Mouse (Mus musculus) spleen, adult 18-20 months (tissue): Measurements from ENCODE around the gene Zyx.

Experiments
- DNase-seq, 2 experiments: peaks; one replicate each; pipeline ENCODE4 v3.0.0; 2022; ENCODE audit warnings: mixed read lengths in 2 of 2

Zyx gene

DNA sequence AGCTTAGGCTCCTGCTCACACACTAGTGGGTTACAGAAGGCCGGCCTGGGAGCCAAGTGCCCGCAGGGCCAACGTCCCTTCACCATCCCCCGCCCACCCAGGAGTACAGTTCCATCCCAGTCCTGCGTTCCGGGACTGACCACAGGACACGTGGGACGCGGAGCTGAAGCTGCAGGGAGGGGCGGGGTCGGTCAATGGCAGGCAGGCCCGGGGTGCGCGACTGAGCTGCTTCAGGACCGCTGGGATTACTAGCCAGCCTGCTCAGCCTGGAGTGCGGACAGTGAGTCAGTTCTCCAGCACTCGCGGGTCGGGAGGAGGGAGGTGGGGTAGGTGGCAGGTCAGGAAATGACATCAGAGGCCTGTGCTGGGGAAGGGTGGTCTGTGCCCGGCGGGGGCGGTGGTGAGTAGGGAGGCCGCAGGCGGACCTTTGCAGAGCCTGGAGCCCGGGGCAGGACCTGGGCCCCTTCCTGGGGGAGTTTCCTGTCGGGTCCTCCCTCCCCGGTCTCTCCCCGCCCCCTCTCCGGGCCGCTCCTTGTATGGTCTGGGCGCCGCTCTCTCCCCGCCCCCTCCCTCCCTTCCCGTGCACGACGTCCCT, at the start of gene Zyx:
Zyx (plus strand) TSS at position 205 of the 595 bp plus-strand sequence.
- peak; percentile 86 to 87 for DNase-seq

DNA sequence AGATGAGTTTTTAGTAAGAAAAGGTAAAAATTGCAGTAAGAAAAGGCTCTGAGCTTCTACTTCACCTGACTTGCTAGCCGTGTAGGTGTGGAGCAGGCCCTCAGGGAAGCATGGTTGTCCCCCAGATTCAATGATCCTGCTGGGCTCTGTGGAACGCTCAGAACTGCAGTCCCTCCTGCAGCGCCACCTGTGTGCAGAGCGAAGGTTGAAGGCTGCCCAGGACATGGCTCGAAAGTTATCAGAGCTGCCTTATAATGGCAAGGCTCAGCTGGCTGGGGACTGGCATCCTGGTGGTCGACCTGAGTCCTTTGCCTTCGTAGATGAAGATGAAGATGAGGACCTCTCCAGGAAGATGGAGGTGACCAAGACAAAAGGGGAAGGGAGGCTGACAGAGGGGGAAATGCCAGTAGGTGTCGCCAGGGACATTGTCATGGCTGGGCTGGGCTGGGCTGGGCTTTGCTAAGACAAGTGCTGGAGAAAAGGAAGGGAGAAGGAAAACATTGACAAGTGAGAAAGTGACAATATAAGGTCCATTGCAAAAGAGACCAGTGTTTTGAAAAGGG, 39.5 kb upstream of the Zyx start:
- no peak for DNase-seq

DNA sequence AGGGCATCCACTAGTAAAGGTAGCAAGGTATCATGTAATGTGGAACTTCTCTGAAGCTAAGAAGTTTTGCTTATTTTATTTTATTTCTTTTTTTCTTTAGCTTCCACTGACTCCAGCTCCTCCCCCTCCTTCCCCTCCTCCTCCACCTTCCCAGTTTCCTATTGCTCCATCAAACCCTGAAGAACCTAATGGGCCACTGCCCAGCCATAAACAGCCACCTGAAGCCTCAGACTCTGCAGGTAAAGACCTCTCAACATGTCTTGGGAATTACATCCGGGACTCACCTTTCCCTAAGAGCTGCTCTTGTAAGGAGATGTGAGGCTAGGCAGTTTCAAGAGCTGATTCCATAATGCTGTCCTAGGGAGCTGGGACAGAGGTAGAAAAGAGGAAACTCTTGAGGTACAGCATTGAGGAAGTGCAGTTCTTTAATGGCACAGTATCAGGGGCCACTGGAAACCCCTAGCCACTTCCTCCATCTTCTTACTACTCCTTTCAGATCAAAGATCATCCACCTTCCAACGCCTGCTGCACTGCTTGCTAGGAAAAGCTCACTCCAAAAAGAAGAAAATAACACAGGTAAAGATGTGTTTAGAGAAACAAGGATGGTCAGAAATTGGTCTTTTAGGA, 38.9 kb upstream of the Zyx start:
- DNase-seq, result no peak

DNA sequence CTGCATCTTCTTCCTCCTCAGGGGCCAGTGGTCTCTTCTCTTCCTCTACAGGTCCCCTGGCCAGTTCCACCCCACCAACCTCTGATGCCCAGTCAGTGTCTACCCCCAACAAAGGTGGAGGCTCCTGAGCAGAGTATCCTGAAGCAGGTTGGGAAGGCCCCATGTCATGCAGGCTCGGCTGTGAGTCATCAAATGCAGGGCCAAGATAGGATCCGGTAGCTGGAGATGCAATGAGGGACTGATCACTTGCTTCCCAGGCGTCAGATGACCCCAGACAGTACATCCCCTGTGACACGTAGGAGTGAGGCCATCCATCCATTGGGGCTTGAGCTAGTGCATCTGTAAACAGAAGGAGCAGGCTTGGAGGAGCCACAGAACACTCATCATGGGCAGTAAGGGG, 31.1 kb upstream of the Zyx start:
- DNase-seq, result no peak

DNA sequence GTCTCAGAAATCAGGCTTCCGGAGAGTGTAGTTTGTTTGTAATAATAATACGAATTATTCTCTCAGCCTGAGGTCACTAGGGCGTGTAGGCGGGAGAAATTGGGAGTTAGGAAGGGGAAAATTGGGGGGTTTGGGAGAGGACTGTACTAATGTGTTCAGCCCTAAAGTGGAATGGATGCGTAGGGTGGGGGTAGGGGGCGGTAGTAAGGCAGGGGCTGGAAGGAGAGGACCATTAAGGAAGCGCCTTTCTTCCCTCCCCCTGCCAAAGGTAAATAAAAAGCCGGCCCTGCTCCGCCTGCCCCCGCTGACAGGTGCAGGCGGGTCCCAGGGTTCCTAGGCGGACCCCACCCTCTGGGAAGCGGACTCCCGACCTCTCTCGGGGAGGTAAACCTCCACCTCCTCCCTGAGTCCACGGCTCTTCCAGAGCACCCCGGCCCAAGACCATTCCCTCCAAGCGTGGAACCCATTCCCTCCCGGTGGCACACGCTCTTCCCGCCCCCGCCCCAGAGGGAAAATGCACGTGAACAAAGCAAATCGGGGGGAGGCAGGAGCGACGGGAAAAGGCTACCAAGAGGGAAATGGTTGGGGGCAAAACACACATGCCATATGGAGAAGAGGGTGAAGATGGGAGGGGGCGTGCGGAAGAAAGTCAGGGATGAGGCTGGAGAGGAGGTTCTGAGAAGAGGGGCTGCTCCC, 25.9 kb upstream of the Zyx start:
- DNase-seq, result no peak

DNA sequence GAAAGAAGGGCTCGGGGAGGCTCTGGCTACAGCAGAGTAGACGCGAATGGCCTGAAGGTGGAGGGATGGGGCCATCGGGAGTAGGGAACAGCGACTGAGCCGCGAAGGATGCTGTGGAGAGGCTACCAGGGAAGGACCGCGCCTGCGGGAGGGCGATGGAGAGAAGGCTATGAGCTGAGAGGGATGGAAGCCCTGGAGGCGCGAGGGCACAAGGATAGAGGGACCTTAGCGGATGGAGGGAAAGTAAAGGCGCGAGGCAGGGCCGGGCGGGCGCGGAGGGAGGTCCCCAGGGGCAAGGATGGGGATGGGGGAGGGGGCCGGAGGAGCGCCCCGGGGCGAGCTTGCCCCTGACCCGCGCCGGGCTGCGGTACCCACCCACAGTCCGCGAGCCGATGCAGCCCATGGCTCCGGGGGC, 25.4 kb upstream of the Zyx start:
- DNase-seq, result peak in 1 of 2 experiments; percentile 10

DNA sequence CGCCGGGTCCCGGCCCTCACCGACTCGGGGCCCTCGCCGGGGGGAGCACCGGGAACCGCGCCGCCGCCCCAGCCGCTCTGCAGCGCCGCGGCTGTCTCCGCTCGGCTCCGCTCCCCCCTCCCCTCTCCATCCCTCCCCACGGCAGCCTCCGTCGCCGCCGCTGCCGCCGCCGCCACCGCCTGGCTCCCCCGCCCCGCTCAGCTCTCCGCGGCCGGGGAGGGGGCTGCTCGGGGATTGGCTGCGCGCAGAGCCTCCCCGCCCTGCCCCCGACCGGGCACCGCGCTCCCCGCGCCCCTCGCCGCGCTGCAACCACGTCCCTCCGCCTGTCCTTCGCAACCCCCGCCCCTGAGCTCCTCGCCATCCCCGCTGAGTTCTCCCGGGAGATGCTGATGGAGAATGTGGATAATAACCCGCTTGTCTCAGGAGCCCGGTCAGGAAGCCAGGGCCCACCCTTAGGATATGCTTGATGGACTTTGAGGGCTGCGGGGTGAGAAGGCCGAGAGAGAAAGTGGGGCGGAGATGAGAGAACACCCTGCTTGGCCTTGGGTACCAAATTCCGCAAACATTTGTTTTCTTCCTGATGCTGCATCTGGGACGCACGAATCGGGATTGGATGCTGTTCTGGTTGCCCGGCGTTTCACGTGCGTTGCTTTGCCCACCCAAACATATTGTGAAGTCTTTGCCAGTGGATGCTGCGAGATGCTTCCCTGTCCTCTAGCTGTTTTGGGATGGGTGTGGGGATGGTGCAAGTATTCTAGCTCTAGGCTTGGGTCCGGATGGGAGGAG, 24.8 kb upstream of the Zyx start, which contains the start of gene Fam131b:
Fam131b (minus strand) TSS at position 162 of the 786 bp plus-strand sequence.
- DNase-seq, result peak in 1 of 2 experiments; percentile 31

DNA sequence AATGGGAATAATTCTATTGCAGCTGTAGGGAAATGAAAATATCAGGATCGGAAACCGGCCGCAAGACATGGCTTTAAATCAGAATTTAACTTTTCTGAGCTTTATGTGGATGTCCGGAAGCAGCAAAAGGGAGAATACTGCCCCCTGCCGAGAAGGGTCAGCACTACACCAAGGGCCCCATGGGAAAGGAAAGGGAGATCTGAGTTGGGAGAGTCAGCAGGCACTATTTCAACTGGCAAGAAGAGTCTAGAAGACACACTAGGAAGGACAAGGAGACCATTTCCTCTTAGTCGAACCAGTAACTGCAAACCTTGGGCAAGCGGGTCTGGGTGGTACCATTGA, 24.2 kb upstream of the Zyx start:
- peak; percentile 57 to 83 for DNase-seq

DNA sequence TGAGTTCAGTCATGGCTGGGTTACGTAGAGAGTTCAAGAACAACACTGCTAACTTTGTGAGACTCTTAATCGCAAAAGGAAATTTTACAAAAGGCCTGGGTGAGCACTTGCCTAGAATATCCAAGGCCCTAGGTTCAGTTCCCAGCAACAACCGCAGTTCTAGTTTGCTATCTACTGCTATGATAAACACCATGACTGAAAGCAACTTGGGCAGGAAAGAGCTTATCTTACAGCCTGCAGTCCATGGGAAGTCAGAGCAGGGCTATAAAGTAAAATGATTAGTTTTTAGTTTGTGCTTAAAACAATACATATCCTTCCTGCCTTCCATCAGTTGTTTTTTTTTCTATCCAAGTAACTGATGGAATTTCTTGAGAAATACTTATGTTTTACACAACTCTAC, 22.9 kb upstream of the Zyx start:
- DNase-seq, result no peak

DNA sequence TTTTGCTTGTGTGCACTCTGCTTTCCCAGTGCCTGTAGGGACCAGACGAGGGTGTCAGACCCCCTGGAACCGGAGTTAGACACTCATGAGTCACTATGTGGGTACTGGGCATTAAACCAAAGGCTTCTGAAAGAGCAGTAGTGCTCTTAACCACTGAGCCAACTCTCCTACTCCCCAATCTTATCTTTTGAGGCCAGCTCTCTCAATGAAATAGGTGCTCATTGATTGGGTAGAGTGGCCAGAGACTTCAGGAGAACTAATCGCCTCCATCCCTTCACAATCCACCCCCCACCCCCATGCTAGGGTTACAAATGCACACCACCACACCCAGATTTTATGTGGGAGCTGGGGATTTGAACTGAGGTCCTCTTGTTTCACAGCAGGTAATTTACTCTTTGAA, 20.7 kb upstream of the Zyx start:
- no peak for DNase-seq

DNA sequence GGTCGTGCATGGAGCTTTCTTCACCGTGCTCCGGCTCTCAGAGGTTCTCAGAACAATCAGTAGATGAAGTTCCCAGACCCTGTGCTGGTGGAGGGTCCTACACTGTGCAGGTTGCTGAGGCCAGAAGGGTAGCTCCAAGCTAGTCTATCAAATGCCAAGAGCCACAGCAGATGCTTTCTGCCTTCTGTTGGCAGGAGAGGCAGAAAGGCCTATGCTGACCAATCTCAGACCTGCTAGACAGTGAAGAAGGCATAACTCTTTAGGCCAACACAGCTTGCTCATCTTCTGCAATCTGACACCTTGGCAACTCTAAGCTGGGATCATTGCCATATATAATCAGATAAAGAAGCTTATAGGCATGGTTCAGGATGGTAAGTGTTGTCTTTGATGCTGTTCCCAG, 19.2 kb upstream of the Zyx start:
- no peak for DNase-seq

DNA sequence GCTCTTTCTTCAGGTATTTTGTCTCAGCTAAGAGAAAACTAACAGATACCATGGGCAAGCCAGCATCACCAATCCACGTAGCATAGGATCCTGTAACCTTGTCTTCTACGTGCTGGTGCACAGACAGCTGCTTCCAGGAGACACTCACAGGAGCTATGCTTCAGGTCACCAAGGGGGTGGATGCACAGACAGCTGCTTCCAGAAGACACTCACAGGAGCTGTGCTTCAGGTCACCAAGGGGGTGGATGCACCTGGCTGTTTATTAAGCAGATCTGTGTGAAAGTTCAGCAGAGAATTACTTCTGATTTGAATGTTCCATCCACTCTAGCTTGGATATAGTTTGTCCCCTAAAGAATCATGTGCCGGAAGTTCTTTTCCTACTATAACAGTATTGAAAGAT, 18.5 kb upstream of the Zyx start:
- no peak for DNase-seq

DNA sequence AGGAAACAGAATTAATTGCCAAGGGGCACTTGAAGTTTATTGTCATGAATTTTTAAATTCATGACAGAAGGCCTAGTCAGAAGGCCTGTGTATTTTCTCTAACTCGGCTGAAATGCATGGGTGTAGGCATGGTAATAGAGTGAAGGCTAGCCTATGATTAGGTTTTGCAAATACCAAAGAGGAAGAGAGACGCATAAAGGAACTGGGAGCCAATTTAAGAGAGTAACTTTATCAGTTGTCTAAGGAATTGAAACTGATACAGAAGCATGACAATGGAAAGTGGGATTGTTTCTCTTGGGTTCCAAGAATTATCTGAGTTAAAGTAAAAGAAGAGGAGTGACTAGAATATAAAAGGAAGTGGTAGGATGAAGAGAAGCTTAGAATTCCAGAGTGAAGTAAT, 10.2 kb upstream of the Zyx start:
- DNase-seq, result no peak

DNA sequence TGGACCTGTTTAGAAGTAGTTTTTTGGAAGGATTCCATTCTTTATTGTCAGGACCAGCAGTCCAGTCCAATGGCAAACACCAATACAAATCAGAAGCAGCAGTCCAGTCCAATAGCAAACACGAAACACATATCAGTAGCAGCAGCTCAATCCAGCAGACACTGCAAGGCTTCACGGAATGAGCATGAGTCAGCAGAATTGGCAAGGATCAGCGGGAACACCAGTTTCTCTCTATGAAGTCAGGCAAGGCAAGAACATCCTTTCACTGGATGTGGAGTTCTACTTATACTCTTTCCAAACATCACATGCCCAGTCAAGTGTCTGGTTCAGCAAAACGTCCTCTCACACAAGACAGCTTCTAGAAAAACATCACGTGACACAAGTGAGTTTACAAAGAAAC, 9.4 kb upstream of the Zyx start:
- DNase-seq, result no peak

DNA sequence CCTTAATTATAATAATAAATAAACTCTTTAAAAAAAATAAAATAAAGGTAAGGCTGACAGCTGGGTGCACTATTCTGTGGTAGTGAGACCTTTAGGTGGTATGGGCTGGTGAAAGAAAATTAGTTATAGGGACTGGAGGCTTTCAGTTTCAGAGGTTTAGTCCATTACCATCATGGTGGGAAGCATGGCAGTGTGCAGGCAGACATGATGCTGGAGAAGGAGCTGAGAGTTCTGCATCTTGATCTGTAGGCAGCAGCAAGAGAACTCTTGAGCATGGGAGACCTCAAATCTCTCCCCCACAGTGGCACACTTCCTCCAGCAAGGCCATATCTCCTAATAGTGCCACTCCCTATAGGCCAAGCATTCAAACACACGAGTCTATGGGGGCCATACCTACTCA, 7.3 kb upstream of the Zyx start:
- DNase-seq, result no peak

DNA sequence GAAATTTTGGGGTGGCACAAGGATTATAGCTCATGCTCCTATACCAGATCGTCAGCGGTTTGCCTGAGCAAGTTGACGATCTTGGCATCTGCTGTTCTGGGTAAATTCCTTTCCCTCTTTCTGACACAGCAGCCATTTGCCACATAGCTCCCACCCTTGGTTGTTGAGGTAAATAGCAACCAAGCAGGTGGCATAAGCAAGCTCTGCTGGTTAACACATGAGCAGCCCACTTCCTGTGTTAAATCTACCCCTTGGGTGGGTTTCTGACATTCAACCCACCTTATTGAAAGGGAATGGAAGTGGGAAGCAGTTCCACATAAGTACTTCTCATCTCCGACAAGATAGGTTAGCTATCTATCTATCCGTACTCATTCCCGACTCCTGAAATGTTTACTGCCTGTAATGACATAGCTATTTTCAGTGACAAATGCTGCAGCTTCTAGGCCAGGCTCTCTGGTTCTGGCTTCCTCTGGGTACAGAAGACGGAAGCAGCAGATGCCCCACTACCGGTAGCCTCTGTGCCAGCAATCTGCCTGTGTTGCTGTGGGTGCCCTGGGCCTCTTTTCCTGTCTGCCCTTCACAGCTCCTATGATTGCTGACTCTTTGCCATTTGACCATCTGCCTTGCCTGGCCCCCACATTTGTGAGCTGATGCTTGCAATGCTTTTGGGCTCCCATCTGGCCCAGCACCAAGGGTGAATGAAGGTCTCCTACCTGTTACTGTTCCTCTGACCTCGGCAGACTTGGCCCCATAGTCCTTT, 5.9 kb upstream of the Zyx start:
- DNase-seq, result peak in 1 of 2 experiments; percentile 51

DNA sequence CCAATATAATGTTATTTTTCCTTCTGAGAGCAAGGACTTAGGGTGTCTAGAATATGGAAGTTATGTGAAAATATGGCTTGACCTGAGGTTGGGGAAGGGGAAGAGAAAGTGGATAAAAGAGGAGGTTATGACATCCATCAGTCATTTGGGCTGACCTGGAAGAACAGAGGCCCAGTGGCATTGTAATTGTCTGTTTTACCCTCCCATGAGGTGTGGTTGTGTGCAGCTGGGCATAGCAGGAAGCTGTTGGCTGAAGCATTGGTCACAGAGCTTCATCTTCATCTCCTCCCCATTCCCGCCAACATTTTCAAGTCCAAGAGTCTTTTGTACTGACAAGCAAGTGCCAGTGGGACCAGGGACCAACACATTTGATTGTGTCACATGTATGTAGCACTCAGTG, 5.2 kb upstream of the Zyx start:
- DNase-seq, result peak in 1 of 2 experiments; percentile 23

DNA sequence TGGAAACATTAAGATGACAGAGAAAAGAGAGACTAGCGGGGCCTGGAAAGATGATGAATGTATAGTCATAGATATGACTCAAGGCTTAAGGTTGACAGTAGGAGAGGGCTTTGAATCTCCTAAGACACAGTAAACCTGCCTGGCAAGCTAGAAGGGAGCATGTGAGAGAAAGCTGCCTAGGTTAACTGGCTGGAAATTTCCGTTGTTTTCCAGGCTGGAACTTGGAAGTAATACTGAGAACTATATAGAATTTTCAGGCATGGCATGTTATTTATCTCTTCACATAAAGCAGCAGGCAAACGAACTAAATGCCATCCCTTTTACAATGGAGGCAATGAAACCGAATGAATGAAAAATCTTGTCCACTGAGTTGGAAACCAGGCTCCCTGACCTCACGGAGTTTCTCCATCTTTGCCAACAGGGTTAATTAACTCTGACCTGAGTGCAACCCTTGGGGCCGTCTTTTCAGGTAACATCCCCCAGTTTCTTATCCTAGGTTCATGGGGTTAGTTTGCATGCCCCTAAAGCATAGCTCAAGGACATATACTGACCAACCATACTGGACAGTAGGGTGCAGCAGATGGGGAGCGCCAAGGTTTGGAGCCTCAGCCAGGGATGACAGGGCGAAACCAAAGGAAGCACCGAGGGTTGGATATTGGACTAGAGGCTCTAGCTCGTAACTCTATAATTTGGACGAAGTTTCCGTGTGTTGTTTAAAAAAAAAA, 987 bp upstream of the Zyx start:
- no peak for DNase-seq

DNA sequence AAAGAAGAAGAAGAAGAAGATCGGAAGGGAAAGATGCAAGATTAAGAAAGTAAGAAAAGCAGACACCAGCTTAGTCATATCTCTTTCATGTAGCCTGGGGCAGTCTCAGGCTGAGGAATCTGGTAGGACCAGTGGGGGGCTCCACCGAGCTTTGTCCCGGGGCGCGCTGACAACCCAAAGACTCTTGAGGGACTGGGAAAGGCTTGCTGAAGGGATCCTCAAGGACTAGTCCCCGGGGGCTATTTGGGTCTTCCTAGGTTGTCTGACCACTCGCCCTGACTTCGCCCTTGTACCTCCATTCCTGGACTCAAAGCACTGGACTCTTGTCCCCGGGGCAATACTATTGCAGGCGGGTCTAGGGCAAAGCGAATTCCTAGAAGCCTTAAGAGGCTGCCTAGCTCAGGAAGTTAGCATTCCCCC, 414 bp upstream of the Zyx start:
- peak; percentile 62 to 82 for DNase-seq

DNA sequence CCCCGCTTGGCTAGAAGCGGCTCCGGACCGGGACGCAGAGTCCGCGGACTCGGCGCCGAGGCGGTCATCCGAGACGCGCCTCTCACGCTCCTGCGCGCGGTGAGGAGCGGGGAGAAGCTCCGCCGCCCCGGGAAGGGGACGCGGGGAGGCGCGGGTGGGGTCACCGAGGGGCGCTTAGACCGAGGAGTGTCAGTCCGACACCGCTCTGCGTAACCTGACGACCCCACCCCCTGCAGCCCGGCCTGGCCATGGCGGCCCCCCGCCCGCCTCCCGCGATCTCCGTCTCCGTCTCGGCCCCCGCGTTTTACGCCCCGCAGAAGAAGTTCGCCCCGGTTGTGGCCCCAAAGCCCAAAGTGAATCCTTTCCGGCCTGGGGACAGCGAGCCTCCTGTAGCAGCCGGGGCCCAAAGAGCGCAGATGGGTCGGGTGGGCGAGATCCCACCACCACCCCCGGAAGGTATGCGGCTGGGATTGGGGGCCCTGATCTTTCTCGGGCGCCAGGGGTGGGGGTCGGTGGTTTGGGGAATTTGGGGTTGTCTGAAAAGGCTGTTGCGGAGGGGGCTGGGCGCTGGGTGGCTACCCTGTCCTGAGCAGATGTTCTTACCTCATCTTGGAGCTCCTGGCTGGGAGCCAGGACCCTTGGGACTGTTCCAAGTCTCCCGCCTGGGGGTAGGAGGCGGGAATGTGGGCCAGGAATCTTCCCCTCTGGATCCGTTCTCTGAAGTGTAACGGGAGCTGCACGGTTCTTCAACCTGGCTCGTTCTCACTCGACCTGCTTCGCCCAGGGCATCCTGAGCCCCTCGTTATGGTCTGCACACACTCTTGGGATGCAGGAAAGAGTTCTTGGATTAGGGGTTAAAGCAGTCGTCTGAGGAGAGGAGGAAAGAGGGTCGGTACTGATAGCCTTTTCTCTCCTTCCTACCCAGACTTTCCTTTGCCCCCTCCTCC, 864 bp downstream of the Zyx start:
- DNase-seq, result peak in 1 of 2 experiments; percentile 37
